Mouse (Mus musculus) MEL (cell line): ENCODE data around the gene Rexo1. TPM values are rescaled to one million over a fixed set of nuclear protein-coding genes. Genes with fewer than 3 reads are reported as not detected.

Source experiments
- DNase-seq: peaks from one replicate; pipeline ENCODE4 v3.0.0; 2011; ENCODE audit warnings: low read depth, low spot score
- H3K27ac ChIP-seq: 2 replicates; pipeline ENCODE4 v1.5.1; 2012; ENCODE audit warnings: low read depth, mild to moderate bottlenecking, control low read depth, low read length, moderate library complexity; ENCODE audit not compliant: control insufficient read depth
- H3K27me3 ChIP-seq, 2 experiments: fragments of 150-350 bp in 1 of 2; sonication (generic) in 1 of 2; 2 replicates each; pipeline ENCODE4 v1.6.1; 2012; ENCODE audit warnings: low read length in 2 of 2, mild to moderate bottlenecking in 2 of 2, improper control_type of control experiment in 1 of 2, moderate library complexity in 1 of 2; ENCODE audit not compliant: insufficient read depth in 2 of 2, control insufficient read depth in 1 of 2
- H3K36me3 ChIP-seq, 2 experiments: 2 replicates each; pipeline ENCODE4 v1.6.1; 2012 to 2014; ENCODE audit warnings: low read length in 2 of 2, improper control_type of control experiment in 1 of 2, inconsistent platforms in 1 of 2, mild to moderate bottlenecking in 1 of 2; ENCODE audit not compliant: insufficient read depth in 2 of 2, control insufficient read depth in 1 of 2
- H3K4me1 ChIP-seq, 2 experiments: fragments of 150-350 bp in 1 of 2; sonication (generic) in 1 of 2; 2 replicates each; pipeline ENCODE4 v1.6.1; 2012; ENCODE audit warnings: low read length in 2 of 2, improper control_type of control experiment in 1 of 2, mild to moderate bottlenecking in 1 of 2; ENCODE audit not compliant: insufficient read depth in 2 of 2, control insufficient read depth in 1 of 2
- H3K4me3 ChIP-seq, 2 experiments: fragments of 150-350 bp in 1 of 2; sonication (generic) in 1 of 2; 2 replicates each; pipeline ENCODE4 v1.5.1; 2012; ENCODE audit warnings: low read depth in 2 of 2, low read length in 2 of 2, mild to moderate bottlenecking in 2 of 2, moderate library complexity in 2 of 2, control low read depth in 1 of 2, improper control_type of control experiment in 1 of 2; ENCODE audit not compliant: control insufficient read depth in 1 of 2, insufficient read depth in 1 of 2
- H3K79me2 ChIP-seq: 2 replicates; pipeline ENCODE4 v1.6.1; 2012; ENCODE audit warnings: mild to moderate bottlenecking, low read length, moderate library complexity; ENCODE audit not compliant: control insufficient read depth, poor library complexity, insufficient read depth
- H3K9ac ChIP-seq: 2 replicates; pipeline ENCODE4 v1.6.1; 2012; ENCODE audit warnings: low read depth, mild to moderate bottlenecking, control low read depth, low read length, moderate library complexity; ENCODE audit not compliant: control insufficient read depth, poor library complexity, severe bottlenecking
- H3K9me3 ChIP-seq: fragments of 150-350 bp; sonication (generic); replicated peaks from 2 replicates; pipeline ENCODE4 v1.6.1; 2012; ENCODE audit warnings: mild to moderate bottlenecking, low read length, improper control_type of control experiment, moderate library complexity; ENCODE audit not compliant: insufficient read depth
- CHD2 ChIP-seq: IDR thresholded peaks from 2 replicates; pipeline ENCODE4 v1.6.1; 2011; ENCODE audit warnings: low read length, improper control_type of control experiment
- CTCF ChIP-seq, 3 experiments: IDR thresholded peaks in 2 of 3; conservative IDR thresholded peaks in 1 of 3; 2 replicates each; pipeline ENCODE4 v1.5.1; 2011 to 2012; ENCODE audit warnings: low read length in 3 of 3, low read depth in 2 of 3, mild to moderate bottlenecking in 2 of 3, improper control_type of control experiment in 1 of 3, inconsistent platforms in 1 of 3, mixed read lengths in 1 of 3, moderate library complexity in 1 of 3; ENCODE audit not compliant: control insufficient read depth in 1 of 3, insufficient read depth in 1 of 3, poor library complexity in 1 of 3, severe bottlenecking in 1 of 3
- ELF1 ChIP-seq: IDR thresholded peaks from 2 replicates; pipeline ENCODE4 v1.6.1; 2014; ENCODE audit warnings: low read depth, mild to moderate bottlenecking, inconsistent platforms, low read length, improper control_type of control experiment, moderate library complexity
- EP300 ChIP-seq, 2 experiments: IDR thresholded peaks; 2 replicates each; pipeline ENCODE4 v1.6.1; 2011; ENCODE audit warnings: improper control_type of control experiment in 2 of 2, low read length in 2 of 2, low read depth in 1 of 2, mild to moderate bottlenecking in 1 of 2
- ETS1 ChIP-seq: IDR thresholded peaks from 2 replicates; pipeline ENCODE4 v1.6.1; 2012; ENCODE audit warnings: low read depth, mild to moderate bottlenecking, inconsistent platforms, low read length, improper control_type of control experiment, moderate library complexity
- GATA1 ChIP-seq: IDR thresholded peaks from 2 replicates; pipeline ENCODE4 v1.6.1; 2011; ENCODE audit warnings: low read depth, low read length, improper control_type of control experiment
- HCFC1 ChIP-seq: IDR thresholded peaks from 2 replicates; pipeline ENCODE4 v1.6.1; 2012; ENCODE audit warnings: low read depth, mild to moderate bottlenecking, inconsistent platforms, low read length, improper control_type of control experiment, moderate library complexity
- JUND ChIP-seq: IDR thresholded peaks from 2 replicates; pipeline ENCODE4 v1.6.1; 2011; ENCODE audit warnings: low read depth, mild to moderate bottlenecking, improper control_type of control experiment, low read length
- MAFK ChIP-seq: IDR thresholded peaks from 2 replicates; pipeline ENCODE4 v1.6.1; 2011; ENCODE audit warnings: low read depth, mild to moderate bottlenecking, low read length, improper control_type of control experiment, borderline replicate concordance
- NELFE ChIP-seq: IDR thresholded peaks from 2 replicates; pipeline ENCODE4 v1.6.1; 2011; ENCODE audit warnings: low read depth, low read length, improper control_type of control experiment
- NRF1 ChIP-seq: IDR thresholded peaks from 2 replicates; pipeline ENCODE4 v1.6.1; 2014; ENCODE audit warnings: low read depth, mild to moderate bottlenecking, inconsistent platforms, low read length, improper control_type of control experiment, moderate library complexity; ENCODE audit not compliant: poor library complexity, insufficient read depth, severe bottlenecking
- RCOR1 ChIP-seq: IDR thresholded peaks from 2 replicates; pipeline ENCODE4 v1.6.1; 2012; ENCODE audit warnings: low read depth, mild to moderate bottlenecking, inconsistent platforms, low read length, improper control_type of control experiment
- SMC3 ChIP-seq: IDR thresholded peaks from 2 replicates; pipeline ENCODE4 v1.6.1; 2011; ENCODE audit warnings: low read depth, low read length, improper control_type of control experiment
- TBP ChIP-seq: IDR thresholded peaks from 2 replicates; pipeline ENCODE4 v1.8.0; 2011; ENCODE audit warnings: low read depth, low read length, improper control_type of control experiment
- USF1 ChIP-seq: IDR thresholded peaks from 2 replicates; pipeline ENCODE4 v1.6.1; 2014; ENCODE audit warnings: low read depth, mild to moderate bottlenecking, inconsistent platforms, low read length, improper control_type of control experiment, moderate library complexity
- ZC3H11A ChIP-seq: IDR thresholded peaks from 2 replicates; pipeline ENCODE4 v1.6.1; 2012; ENCODE audit warnings: low read depth, mild to moderate bottlenecking, inconsistent platforms, low read length, improper control_type of control experiment
- ZMIZ1 ChIP-seq: IDR thresholded peaks from 2 replicates; pipeline ENCODE4 v1.6.1; 2012; ENCODE audit warnings: low read depth, mild to moderate bottlenecking, inconsistent platforms, low read length, improper control_type of control experiment, moderate library complexity
- polyA plus RNA-seq, 2 experiments: library from polyadenylated mRNA; stranded (reverse) in 1 of 2; unstranded in 1 of 2; fragments of >175 nt in 1 of 2; fragments of >200 nt in 1 of 2; gene quantifications; 2 replicates each; pipeline versions ENCODE4 v1.2.1 to v1.2.4; 2012; ENCODE audit warnings: low replicate concordance in 2 of 2, low read depth in 1 of 2; ENCODE audit not compliant: insufficient read length in 2 of 2, insufficient read depth in 1 of 2, missing spikeins in 1 of 2
- total RNA-seq: library from RNA; depleted of rRNA; stranded (reverse); fragments of 300-350 nt; gene quantifications from 2 replicates; pipeline ENCODE4 v1.2.3, GENCODE M21; 2012

Rexo1 gene
- total and polyA plus RNA-seq, 3 experiments, result 14.7 to 54.6 TPM; not detected in 1

DNA sequence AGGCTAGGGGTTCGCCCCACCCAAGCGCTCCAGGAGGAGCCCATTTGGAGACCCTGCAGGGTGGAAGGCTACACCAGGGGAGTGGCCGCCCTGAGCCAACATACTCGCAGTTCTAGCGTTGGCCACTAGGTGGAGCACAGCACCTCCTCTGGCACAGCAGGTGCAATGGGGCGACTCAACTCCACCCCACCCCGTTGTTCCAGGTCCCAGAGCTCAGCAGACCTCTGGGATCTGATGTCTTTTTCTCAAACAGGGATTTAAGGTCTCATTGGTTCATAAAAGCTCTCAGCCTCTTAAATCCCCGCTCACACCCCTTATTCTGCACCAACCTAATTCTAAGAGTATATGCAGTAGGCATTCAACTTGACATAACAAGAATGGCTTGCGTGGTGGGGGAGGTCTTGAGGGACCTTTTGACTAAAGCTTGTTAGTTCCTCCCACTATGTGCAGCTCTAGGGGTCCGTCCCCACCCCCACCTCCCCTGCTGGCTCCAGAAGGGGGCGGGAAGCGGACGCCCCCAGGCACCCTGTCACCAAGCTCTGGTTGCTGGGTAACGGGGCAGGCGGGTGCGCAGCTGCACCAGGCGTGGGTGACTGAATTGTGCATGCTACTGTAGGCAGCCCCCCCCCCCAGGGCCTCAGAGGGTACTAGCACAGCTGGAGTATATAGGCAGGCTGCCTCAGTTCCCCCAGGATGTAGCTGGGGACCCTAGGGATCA, 5.2 kb upstream of the Rexo1 start (continued):
- TF ChIP-seq ZC3H11A, result peak; percentile 30; the same call in 1 of the 2 replicates

DNA sequence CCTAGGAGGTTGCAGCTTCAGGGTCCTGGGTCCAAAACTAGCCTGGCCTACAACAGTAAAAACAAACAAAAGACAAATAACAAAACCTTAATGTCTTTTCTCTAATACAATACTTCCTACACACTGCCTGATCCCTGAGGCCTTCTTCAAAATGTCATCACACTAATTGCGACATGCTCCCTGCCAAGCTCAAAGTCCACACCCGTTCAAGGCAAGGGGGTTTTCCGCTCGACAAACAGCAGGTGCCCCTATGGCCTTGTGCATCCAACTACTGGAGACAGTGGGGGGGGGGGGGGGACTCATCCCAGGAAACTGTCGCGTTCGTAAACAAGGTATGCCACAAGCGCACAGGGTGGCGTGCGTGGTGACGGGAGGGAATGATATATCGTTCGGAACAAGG, 739 bp downstream of the Rexo1 start:
- no peak for TF ChIP-seq TBP
- TF ChIP-seq, all 39 proteins: peak for 0
- H3K36me3 ChIP-seq, result peaks cover 0 to 10% of the 10 kb centered on the region in 2 experiments; a peak in 2 of 4 replicates

GRCm38 (mm10) chr10:80559431-80559830, 1.9 kb downstream of the Rexo1 start:
- TF ChIP-seq GATA1, result no peak
- TF ChIP-seq CHD2, result no peak
- no peak for TF ChIP-seq ETS1
- TF ChIP-seq JUND, result no peak
- no peak for TF ChIP-seq USF1
- no peak for TF ChIP-seq RCOR1
- TF ChIP-seq ZC3H11A, result no peak
- TF ChIP-seq MAFK, result no peak
- no peak for TF ChIP-seq NRF1
- TF ChIP-seq ZMIZ1, result no peak
- no peak for TF ChIP-seq SMC3
- no peak for TF ChIP-seq CTCF (IDR thresholded peaks at IDR 0.05 in 2 of 3, conservative IDR thresholded peaks at IDR 0.05 in 1 of 3; ENCODE audit: control insufficient read depth in 1 of 3, insufficient read depth in 1 of 3, low read depth in 2 of 3, low read length in 3 of 3, poor library complexity in 1 of 3, severe bottlenecking in 1 of 3)
- TF ChIP-seq NELFE, result no peak
- no peak for TF ChIP-seq ELF1
- TF ChIP-seq EP300 (IDR thresholded peaks at IDR 0.05; ENCODE audit: low read depth in 1 of 2, low read length in 2 of 2), result no peak
- TF ChIP-seq HCFC1, result no peak
- TF ChIP-seq, all 39 proteins: peak for 0
- Histone ChIP-seq H3K27me3 (no peaks in the 10 kb centered on the region), H3K4me3 (no peak overlapping the region), H3K4me1 (peaks cover 0 to 14% of the 10 kb centered on the region in 2 experiments; a peak in 3 of 4 replicates), H3K79me2 (peaks cover 56% of the 10 kb centered on the region), H3K27ac (no peak overlapping the region), H3K9me3 (no peaks in the 10 kb centered on the region), H3K9ac (no peak overlapping the region), H3K36me3 (peaks cover 3 to 13% of the 10 kb centered on the region in 2 experiments; a peak in 2 of 4 replicates)
- DNase-seq, result no peak

More for the DNA sequence above, 739 bp downstream of the Rexo1 start:
- Histone ChIP-seq H3K27me3 (no peaks in the 10 kb centered on the region), H3K79me2 (peaks cover 51% of the 10 kb centered on the region), H3K4me1 (peaks cover 0 to 10% of the 10 kb centered on the region in 2 experiments; a peak in 2 of 4 replicates), H3K9me3 (no peaks in the 10 kb centered on the region), H3K9ac (peak overlapping the region; percentile 96), H3K27ac (peak overlapping the region; percentile 97), H3K4me3 (peak overlapping the region; percentile 67 to 97)
- no peak for DNase-seq
